Mouse (Mus musculus): ENCODE measurements around the gene Smyd2. TPM values are rescaled to one million over a fixed set of nuclear protein-coding genes. Genes with fewer than 3 reads are reported as not detected.

Gene Smyd2
- polyA plus RNA-seq, 1 experiment, result 91.0 TPM

- Histone ChIP-seq H3K79me2 (ENCODE audit: control insufficient read depth, insufficient read depth) (no peaks in the 10 kb centered on the region), H3K79me3 (ENCODE audit: low read depth) (no peaks in the 10 kb centered on the region), H3K36me3 (ENCODE audit: control insufficient read depth, insufficient read depth) (peaks cover 60% of the 10 kb centered on the region), H3K4me3 (ENCODE audit: insufficient read depth, poor library complexity, severe bottlenecking) (no peak overlapping the region), H3ac (ENCODE audit: control insufficient read depth, insufficient read length, low read depth) (no peak overlapping the region), H3K27me3 (ENCODE audit: control insufficient read depth, insufficient read depth, insufficient read length) (no peaks in the 10 kb centered on the region)
- TF ChIP-seq CEBPB (IDR thresholded peaks at IDR 0.05; ENCODE audit: low read depth), result no peak
Measured at GRCm38 (mm10) chr1:189860112-189860941, 61.8 kb downstream of the Smyd2 start.

- no peaks in the 10 kb centered on the region for H3K79me2 ChIP-seq (ENCODE audit: control insufficient read depth, insufficient read depth)
- no peak overlapping the region for H3K4me3 ChIP-seq (ENCODE audit: insufficient read depth, poor library complexity, severe bottlenecking)
- peaks cover 55% of the 10 kb centered on the region for H3K36me3 ChIP-seq (ENCODE audit: control insufficient read depth, insufficient read depth)
- TF ChIP-seq MYOD1 (IDR thresholded peaks at IDR 0.05; ENCODE audit: control insufficient read depth, insufficient read length, low read depth), result no peak
- TF ChIP-seq CEBPB (IDR thresholded peaks at IDR 0.05; ENCODE audit: low read depth), result no peak
- TF ChIP-seq USF1 (IDR thresholded peaks at IDR 0.05; ENCODE audit: low read depth), result no peak
- no peak for TF ChIP-seq MYOG (IDR thresholded peaks at IDR 0.05; ENCODE audit: control insufficient read depth, extremely low read depth, insufficient read length)
- TF ChIP-seq FOSL1 (IDR thresholded peaks at IDR 0.05; ENCODE audit: insufficient read depth, low read length, poor library complexity, severe bottlenecking), result no peak
- TF ChIP-seq CTCF (IDR thresholded peaks at IDR 0.05; ENCODE audit: control insufficient read depth, insufficient read depth, insufficient read length), result no peak
- TF ChIP-seq MAX (IDR thresholded peaks at IDR 0.05), result no peak
- H3ac ChIP-seq (ENCODE audit: control insufficient read depth, insufficient read length, low read depth), result no peak overlapping the region
- no peaks in the 10 kb centered on the region for H3K79me3 ChIP-seq (ENCODE audit: low read depth)
- H3K27me3 ChIP-seq (ENCODE audit: control insufficient read depth, insufficient read depth, insufficient read length), result no peaks in the 10 kb centered on the region
Measured at GRCm38 (mm10) chr1:189858377-189858776, 63.8 kb downstream of the Smyd2 start.

GRCm38 (mm10) chr1:189855739-189856138 is 66.4 kb downstream of the Smyd2 start:
- TF ChIP-seq MYOD1 (IDR thresholded peaks at IDR 0.05; ENCODE audit: control insufficient read depth, insufficient read length, low read depth) (no peak), MYOG (IDR thresholded peaks at IDR 0.05; ENCODE audit: control insufficient read depth, extremely low read depth, insufficient read length) (no peak), CTCF (IDR thresholded peaks at IDR 0.05; ENCODE audit: control insufficient read depth, insufficient read depth, insufficient read length) (no peak), USF1 (IDR thresholded peaks at IDR 0.05; ENCODE audit: low read depth) (no peak), CEBPB (IDR thresholded peaks at IDR 0.05; ENCODE audit: low read depth) (no peak), MAX (IDR thresholded peaks at IDR 0.05) (no peak), FOSL1 (IDR thresholded peaks at IDR 0.05; ENCODE audit: insufficient read depth, low read length, poor library complexity, severe bottlenecking) (no peak)
- Histone ChIP-seq H3K79me3 (ENCODE audit: low read depth) (no peaks in the 10 kb centered on the region), H3K36me3 (ENCODE audit: control insufficient read depth, insufficient read depth) (peaks cover 68% of the 10 kb centered on the region), H3ac (ENCODE audit: control insufficient read depth, insufficient read length, low read depth) (no peak overlapping the region), H3K4me3 (ENCODE audit: insufficient read depth, poor library complexity, severe bottlenecking) (no peak overlapping the region), H3K79me2 (ENCODE audit: control insufficient read depth, insufficient read depth) (no peaks in the 10 kb centered on the region), H3K27me3 (ENCODE audit: control insufficient read depth, insufficient read depth, insufficient read length) (no peaks in the 10 kb centered on the region)

GRCm38 (mm10) chr1:189854646-189855045 is 67.5 kb downstream of the Smyd2 start:
- Histone ChIP-seq H3K36me3 (ENCODE audit: control insufficient read depth, insufficient read depth) (peaks cover 69% of the 10 kb centered on the region), H3K4me3 (ENCODE audit: insufficient read depth, poor library complexity, severe bottlenecking) (no peak overlapping the region), H3K79me2 (ENCODE audit: control insufficient read depth, insufficient read depth) (no peaks in the 10 kb centered on the region), H3K79me3 (ENCODE audit: low read depth) (no peaks in the 10 kb centered on the region), H3K27me3 (ENCODE audit: control insufficient read depth, insufficient read depth, insufficient read length) (no peaks in the 10 kb centered on the region), H3ac (ENCODE audit: control insufficient read depth, insufficient read length, low read depth) (no peak overlapping the region)
- no peak for TF ChIP-seq MYOD1 (IDR thresholded peaks at IDR 0.05; ENCODE audit: control insufficient read depth, insufficient read length, low read depth)
- no peak for TF ChIP-seq FOSL1 (IDR thresholded peaks at IDR 0.05; ENCODE audit: insufficient read depth, low read length, poor library complexity, severe bottlenecking)
- TF ChIP-seq USF1 (IDR thresholded peaks at IDR 0.05; ENCODE audit: low read depth), result no peak
- TF ChIP-seq CEBPB (IDR thresholded peaks at IDR 0.05; ENCODE audit: low read depth), result no peak
- no peak for TF ChIP-seq MAX (IDR thresholded peaks at IDR 0.05)
- TF ChIP-seq MYOG (IDR thresholded peaks at IDR 0.05; ENCODE audit: control insufficient read depth, extremely low read depth, insufficient read length), result no peak
- TF ChIP-seq CTCF (IDR thresholded peaks at IDR 0.05; ENCODE audit: control insufficient read depth, insufficient read depth, insufficient read length), result no peak

DNA sequence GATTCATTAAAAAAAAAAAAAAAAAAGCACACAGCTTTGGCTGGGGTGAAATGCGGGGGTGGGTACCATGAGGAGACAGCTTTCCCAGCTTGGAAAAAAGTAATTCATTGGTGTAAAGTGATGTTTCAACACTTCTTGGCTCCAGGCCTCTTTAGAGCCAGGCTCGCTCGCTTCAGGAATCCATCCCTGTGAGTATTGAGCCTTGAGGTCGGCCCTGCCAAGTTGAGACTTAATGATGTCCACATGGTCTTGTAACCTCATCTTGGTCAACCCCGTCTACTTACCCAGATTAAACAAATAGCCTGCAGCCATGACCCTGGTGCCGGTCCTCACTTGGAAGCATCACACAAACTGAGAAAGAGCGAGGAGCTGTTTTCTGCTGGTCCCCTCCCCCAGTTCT is 69.7 kb downstream of the Smyd2 start:
- H3ac ChIP-seq (ENCODE audit: control insufficient read depth, insufficient read length, low read depth), result no peak overlapping the region
- H3K79me2 ChIP-seq (ENCODE audit: control insufficient read depth, insufficient read depth), result no peaks in the 10 kb centered on the region
- H3K79me3 ChIP-seq (ENCODE audit: low read depth), result no peaks in the 10 kb centered on the region
- peaks cover 77% of the 10 kb centered on the region for H3K36me3 ChIP-seq (ENCODE audit: control insufficient read depth, insufficient read depth)
- no peaks in the 10 kb centered on the region for H3K27me3 ChIP-seq (ENCODE audit: control insufficient read depth, insufficient read depth, insufficient read length)
- no peak overlapping the region for H3K4me3 ChIP-seq (ENCODE audit: insufficient read depth, poor library complexity, severe bottlenecking)
- TF ChIP-seq CEBPB (IDR thresholded peaks at IDR 0.05; ENCODE audit: low read depth) (no peak), MYOD1 (IDR thresholded peaks at IDR 0.05; ENCODE audit: control insufficient read depth, insufficient read length, low read depth) (no peak), USF1 (IDR thresholded peaks at IDR 0.05; ENCODE audit: low read depth) (no peak), MYOG (IDR thresholded peaks at IDR 0.05; ENCODE audit: control insufficient read depth, extremely low read depth, insufficient read length) (no peak), MAX (IDR thresholded peaks at IDR 0.05) (no peak), FOSL1 (IDR thresholded peaks at IDR 0.05; ENCODE audit: insufficient read depth, low read length, poor library complexity, severe bottlenecking) (no peak), CTCF (IDR thresholded peaks at IDR 0.05; ENCODE audit: control insufficient read depth, insufficient read depth, insufficient read length) (no peak)

DNA sequence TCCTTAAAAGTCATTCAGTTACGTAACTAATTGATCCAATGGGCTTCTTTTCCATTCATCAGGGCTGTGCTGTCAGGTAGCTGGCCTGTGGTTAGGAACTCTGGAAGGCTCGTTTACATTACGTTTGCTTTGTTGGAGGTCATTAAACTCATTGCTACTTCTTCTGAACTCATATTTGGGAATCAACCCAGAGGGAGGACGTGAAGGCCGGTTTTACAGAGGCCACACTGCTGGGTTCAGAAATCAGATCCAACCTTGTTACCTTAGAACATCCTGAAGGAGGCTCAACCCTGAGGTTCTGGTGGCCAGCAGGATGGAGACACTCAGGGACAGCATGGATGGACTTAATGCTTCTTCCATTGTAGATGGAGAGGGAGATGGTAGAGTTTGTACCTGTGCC is 70.1 kb downstream of the Smyd2 start:
- H3K79me2 ChIP-seq (ENCODE audit: control insufficient read depth, insufficient read depth), result no peaks in the 10 kb centered on the region
- no peak overlapping the region for H3ac ChIP-seq (ENCODE audit: control insufficient read depth, insufficient read length, low read depth)
- H3K4me3 ChIP-seq (ENCODE audit: insufficient read depth, poor library complexity, severe bottlenecking), result no peak overlapping the region
- H3K27me3 ChIP-seq (ENCODE audit: control insufficient read depth, insufficient read depth, insufficient read length), result no peaks in the 10 kb centered on the region
- TF ChIP-seq USF1 (IDR thresholded peaks at IDR 0.05; ENCODE audit: low read depth), result no peak
- no peak for TF ChIP-seq CTCF (IDR thresholded peaks at IDR 0.05; ENCODE audit: control insufficient read depth, insufficient read depth, insufficient read length)
- no peak for TF ChIP-seq CEBPB (IDR thresholded peaks at IDR 0.05; ENCODE audit: low read depth)
- TF ChIP-seq MYOG (IDR thresholded peaks at IDR 0.05; ENCODE audit: control insufficient read depth, extremely low read depth, insufficient read length), result no peak
- TF ChIP-seq MAX (IDR thresholded peaks at IDR 0.05), result no peak
- no peak for TF ChIP-seq MYOD1 (IDR thresholded peaks at IDR 0.05; ENCODE audit: control insufficient read depth, insufficient read length, low read depth)
- TF ChIP-seq FOSL1 (IDR thresholded peaks at IDR 0.05; ENCODE audit: insufficient read depth, low read length, poor library complexity, severe bottlenecking), result no peak
- H3K36me3 ChIP-seq (ENCODE audit: control insufficient read depth, insufficient read depth), result peaks cover 81% of the 10 kb centered on the region
- no peaks in the 10 kb centered on the region for H3K79me3 ChIP-seq (ENCODE audit: low read depth)
